Comparison of ENCODE assay signal across 25 mouse cellular contexts in the genomic region with DNA sequence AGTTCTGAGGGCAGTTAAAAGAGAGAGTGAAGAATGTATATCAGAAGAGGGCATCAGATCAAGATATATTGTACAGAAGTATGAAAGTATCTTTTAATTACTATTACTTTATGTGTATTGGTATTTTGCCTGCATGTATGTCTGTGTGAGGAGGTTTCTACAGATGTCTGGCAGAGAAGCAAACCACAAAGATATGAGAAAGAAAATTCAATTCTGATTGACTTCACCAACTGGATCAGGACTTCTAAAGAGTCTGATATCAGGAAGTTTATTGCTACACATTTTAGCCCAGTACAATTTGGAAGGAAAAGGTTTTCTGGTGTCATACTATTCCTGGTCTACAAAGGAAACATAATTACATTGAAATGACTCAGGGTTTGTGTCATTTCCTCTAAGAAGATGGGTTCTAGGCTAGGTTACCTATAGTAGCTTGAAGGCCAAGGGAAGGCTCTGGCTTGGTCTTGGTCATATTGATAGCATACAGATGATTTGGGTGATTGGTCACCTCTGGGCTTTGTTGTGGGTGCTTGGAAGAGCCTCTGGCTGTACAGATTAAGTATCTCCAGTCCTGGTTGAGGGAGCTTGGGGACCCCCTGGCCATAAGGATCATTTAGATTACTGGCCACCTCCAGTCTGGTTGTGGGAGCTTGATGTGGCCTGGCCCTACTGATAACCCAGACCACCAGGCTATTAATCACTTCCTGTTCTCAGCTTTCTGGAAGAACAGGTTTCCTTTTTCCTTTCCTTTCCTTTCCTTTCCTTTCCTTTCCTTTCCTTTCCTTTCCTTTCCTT.
DNase-seq lines count a peak whose midpoint lies in the region; ATAC-seq and TF ChIP-seq lines count a peak whose summit lies in the region.
"Had no signal": no experiment of that assay in that cellular context is flagged by ENCODE, and none has a peak within 500 bp of the region (broad histone marks: within the 10 kb centered on the region; RNA-seq: fewer than 3 reads in every experiment).

No protein-coding gene starts in this region.

- intact Hi-C loops in left cerebral cortex, postnatal 14 days (cut with DNase I), result no loop called here

- no peak for DNase-seq in cerebellum, adult 18-20 months
- no peak for DNase-seq in left cerebral cortex, postnatal 14 days (ENCODE audit: low spot score in 2 of 2)
- DNase-seq in heart, adult 8-10 months (ENCODE audit: low spot score), result no peak
- DNase-seq: adrenal gland, adult 8-10 months; adrenal gland, postnatal 25 days; B cell, adult 2 months; cerebellum, adult 11-12 months; cerebellum, adult 9-10 months; cerebellum, postnatal 14 days; forebrain, postnatal 0 days; gastrocnemius, adult 2 months; gastrocnemius, postnatal 14 days; heart, adult 18-20 months had no signal

- no peak for TF ChIP-seq POLR2A in myocyte (IDR thresholded peaks at IDR 0.05; ENCODE audit: insufficient read length, low read depth)

- H3K79me3 ChIP-seq in C2C12 (ENCODE audit: low read depth), result no peaks in the 10 kb centered on the region

- H3K4me2 ChIP-seq in myocyte (ENCODE audit: low read depth), result peak overlapping the region; percentile 56
- H3K4me2 ChIP-seq: embryonic facial prominence, embryonic 12.5 days; embryonic facial prominence, embryonic 15.5 days; heart, embryonic 13.5 days; hindbrain, embryonic 12.5 days; hindbrain, embryonic 15.5 days had no signal

- no peaks in the 10 kb centered on the region for H3K36me3 ChIP-seq in C2C12 (ENCODE audit: control insufficient read depth, insufficient read depth)
- H3K36me3 ChIP-seq in myocyte (ENCODE audit: control insufficient read depth, insufficient read depth), result no peaks in the 10 kb centered on the region
- H3K36me3 ChIP-seq: embryonic facial prominence, embryonic 12.5 days; embryonic facial prominence, embryonic 15.5 days; heart, embryonic 10.5 days; heart, embryonic 13.5 days; hindbrain, embryonic 12.5 days; hindbrain, embryonic 15.5 days had no signal

- peak; percentile 31; the same call in 1 of the 2 replicates for ATAC-seq in granulocyte monocyte progenitor cell, adult 5-6 weeks (replicated peaks; ENCODE audit: poor library complexity, severe bottlenecking)
- ATAC-seq: activated CD4-positive, CD25-positive, alpha-beta regulatory T cell, adult 4 months; CD4-positive, CD25-positive, alpha-beta regulatory T cell, adult 4 months; forebrain, embryonic 14.5 days; forebrain, postnatal 0 days had no signal

- H3K79me2 ChIP-seq in C2C12 (ENCODE audit: control insufficient read depth, insufficient read depth) (no peaks in the 10 kb centered on the region), myocyte (ENCODE audit: control insufficient read depth, insufficient read depth) (no peaks in the 10 kb centered on the region)

- no peak for TF ChIP-seq CTCF in C2C12 (IDR thresholded peaks at IDR 0.05; ENCODE audit: control insufficient read depth, insufficient read depth, insufficient read length)

- no peak overlapping the region for H3ac ChIP-seq in C2C12 (ENCODE audit: control insufficient read depth, insufficient read length, low read depth)
- no peak overlapping the region for H3ac ChIP-seq in myocyte (ENCODE audit: control insufficient read depth, insufficient read length)

- H3K4me3 ChIP-seq in C2C12 (ENCODE audit: insufficient read depth, poor library complexity, severe bottlenecking), result no peak overlapping the region
- no peak overlapping the region for H3K4me3 ChIP-seq in myocyte
- H3K4me3 ChIP-seq: embryonic facial prominence, embryonic 12.5 days; embryonic facial prominence, embryonic 15.5 days; gastrocnemius, adult 2 months; heart, embryonic 10.5 days; heart, embryonic 13.5 days; hindbrain, embryonic 12.5 days; hindbrain, embryonic 15.5 days had no signal

- H3K27me3 ChIP-seq in C2C12 (ENCODE audit: control insufficient read depth, insufficient read depth, insufficient read length) (no peaks in the 10 kb centered on the region), myocyte (ENCODE audit: control insufficient read depth, insufficient read depth, insufficient read length) (no peaks in the 10 kb centered on the region)
- H3K27me3 ChIP-seq: embryonic facial prominence, embryonic 12.5 days; embryonic facial prominence, embryonic 15.5 days; heart, embryonic 13.5 days; hindbrain, embryonic 12.5 days; hindbrain, embryonic 15.5 days had no signal

TF ChIP-seq in C2C12, 6 proteins besides CTCF, POLR2A, EP300 and RAD21:
- TF ChIP-seq USF1 (IDR thresholded peaks at IDR 0.05; ENCODE audit: low read depth), result no peak
- no peak for TF ChIP-seq MYOG (IDR thresholded peaks at IDR 0.05; ENCODE audit: control insufficient read depth, extremely low read depth, insufficient read length)
- peak; percentile 58 for TF ChIP-seq CEBPB (IDR thresholded peaks at IDR 0.05; ENCODE audit: low read depth)
- TF ChIP-seq FOSL1 (IDR thresholded peaks at IDR 0.05; ENCODE audit: insufficient read depth, low read length, poor library complexity, severe bottlenecking), result no peak
- no peak for TF ChIP-seq MAX (IDR thresholded peaks at IDR 0.05)
- peak; percentile 77 for TF ChIP-seq MYOD1 (IDR thresholded peaks at IDR 0.05; ENCODE audit: control insufficient read depth, insufficient read length, low read depth)

TF ChIP-seq in myocyte, 11 proteins besides CTCF, POLR2A, EP300 and RAD21:
- TF ChIP-seq CEBPB (IDR thresholded peaks at IDR 0.05; ENCODE audit: insufficient read depth, poor library complexity, severe bottlenecking), result peak; percentile 31; the same call in 1 of the 2 replicates
- peak in 1 of 3 experiments; percentile 32 for TF ChIP-seq MYOD1 (IDR thresholded peaks at IDR 0.05; ENCODE audit: control insufficient read depth in 1 of 3, insufficient read length in 2 of 3, low read depth in 2 of 3)
- TF ChIP-seq POLR2AphosphoS2 (IDR thresholded peaks at IDR 0.05; ENCODE audit: insufficient read length, low read depth), result no peak
